Mouse (Mus musculus) hindbrain, postnatal 0 days (tissue): ENCODE results near the gene Plcb4. TPM values are rescaled to one million over a fixed set of nuclear protein-coding genes. Genes with fewer than 3 reads are reported as not detected.

Experiments
- ATAC-seq: fragments of 200-750 bp; cut with Nextera tagmentation; 2 replicates; pipeline ENCODE4 v1.8.0; 2017; ENCODE audit warnings: mild to moderate bottlenecking, moderate TSS enrichment, moderate library complexity
- DNase-seq: peaks from one replicate; pipeline ENCODE4 v3.0.0-alpha.2; 2015; ENCODE audit warnings: low spot score
- H3K27ac ChIP-seq: fragments of 300-500 bp; sonication (generic); 2 replicates; pipeline ENCODE4 v1.5.1; 2014; ENCODE audit warnings: mild to moderate bottlenecking
- H3K27me3 ChIP-seq: fragments of 300-500 bp; sonication (generic); 2 replicates; pipeline ENCODE4 v1.6.1; 2014; ENCODE audit warnings: low read length, mixed read lengths; ENCODE audit not compliant: insufficient read depth
- H3K36me3 ChIP-seq: fragments of 300-500 bp; sonication (generic); 2 replicates; pipeline ENCODE4 v1.6.1; 2014; ENCODE audit warnings: low read length, mixed read lengths; ENCODE audit not compliant: insufficient read depth
- H3K4me1 ChIP-seq: fragments of 300-500 bp; sonication (generic); 2 replicates; pipeline ENCODE4 v1.6.1; 2014; ENCODE audit warnings: antibody characterized with exemption, low read length, mixed read lengths; ENCODE audit not compliant: insufficient read depth
- H3K4me2 ChIP-seq: fragments of 300-500 bp; sonication (generic); 2 replicates; pipeline ENCODE4 v1.6.1; 2014; ENCODE audit warnings: low read depth, mild to moderate bottlenecking, low read length, moderate library complexity, mixed read lengths
- H3K4me3 ChIP-seq: fragments of 300-500 bp; sonication (generic); 2 replicates; pipeline ENCODE4 v1.5.1; 2014; ENCODE audit warnings: low read length
- H3K9ac ChIP-seq: fragments of 300-500 bp; sonication (generic); replicated peaks from 2 replicates; pipeline ENCODE4 v1.6.1; 2014; ENCODE audit warnings: mild to moderate bottlenecking, low read length, moderate library complexity, mixed read lengths
- H3K9me3 ChIP-seq: fragments of 300-500 bp; sonication (generic); 2 replicates; pipeline ENCODE4 v1.6.1; 2016; ENCODE audit warnings: low read length, mixed read lengths
- CTCF ChIP-seq: IDR thresholded peaks from 2 replicates; pipeline ENCODE4 v1.5.1; 2016; ENCODE audit warnings: antibody characterized with exemption, control low read depth, low read depth
- WGBS: fragments of 180-500 bp; shearing (Covaris S2); extraction: QIAGEN DNeasy Blood & Tissue Kit; methylation state at CpG from one replicate; pipeline ENCODE4 v1.1.7; 2014; 5-methylcytosine and 5-hydroxymethylcytosine counted together
- polyA plus RNA-seq: library from polyadenylated mRNA; unstranded; fragments of >200 nt; fragmentation: Nextera tagmentation; extraction: Ambion mirVana; gene quantifications from 2 replicates; pipeline ENCODE4 v1.2.1, GENCODE M21; 2015
- total RNA-seq: library from RNA; depleted of rRNA; stranded (reverse); fragments of >200 nt; gene quantifications from 2 replicates; pipeline ENCODE4 v1.2.3, GENCODE M21; 2014

The Plcb4 gene
- total and polyA plus RNA-seq, 2 experiments from 2014 or later = 43.0 to 46.9 TPM

DNA sequence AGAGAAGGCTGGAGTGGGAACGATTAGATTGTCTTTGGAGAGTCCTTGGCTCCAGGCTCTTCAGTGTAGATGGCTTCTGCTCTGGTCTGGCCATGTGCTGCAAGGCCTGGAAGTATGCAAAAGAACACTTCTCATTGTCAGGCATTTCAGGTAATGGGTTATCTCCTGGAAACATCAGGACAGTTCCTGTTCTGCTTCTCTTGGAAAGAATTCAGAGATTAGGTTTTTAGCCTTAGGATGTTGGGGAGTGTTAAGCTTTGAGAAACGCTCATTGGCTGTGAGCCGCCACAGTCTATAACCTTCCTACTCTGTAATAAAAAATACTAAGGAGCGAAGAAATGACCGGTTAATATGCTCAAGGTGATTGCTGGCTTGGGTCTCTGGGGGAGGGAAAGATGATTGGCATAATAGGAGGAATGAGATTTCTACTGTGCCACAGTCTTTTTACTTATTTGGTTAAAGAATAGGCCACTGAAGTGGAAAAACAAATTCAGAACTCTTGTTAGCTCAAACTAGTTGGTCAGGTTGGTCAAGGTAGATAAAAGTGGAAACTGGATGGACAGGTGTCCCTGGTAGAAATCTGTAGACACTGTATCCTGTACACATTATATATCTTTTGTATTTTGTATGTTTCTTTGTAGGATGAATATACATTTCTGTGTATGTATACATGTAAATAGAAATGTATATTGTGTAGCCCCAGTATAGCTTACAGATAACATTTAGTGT is 21.8 kb downstream of the Plcb4 start:
- no peak overlapping the region for H3K9ac ChIP-seq
- no peaks in the 10 kb centered on the region for H3K27me3 ChIP-seq
- DNase-seq = no peak
- H3K4me3 ChIP-seq = no peak overlapping the region
- no peak overlapping the region for H3K4me2 ChIP-seq
- no peaks in the 10 kb centered on the region for H3K36me3 ChIP-seq
- TF ChIP-seq CTCF = no peak
- no peaks in the 10 kb centered on the region for H3K4me1 ChIP-seq
- no peak overlapping the region for H3K27ac ChIP-seq
- ATAC-seq = no peak
- 85% methylated on average over 5 of the region's 5 CpGs for WGBS
- H3K9me3 ChIP-seq = no peaks in the 10 kb centered on the region

DNA sequence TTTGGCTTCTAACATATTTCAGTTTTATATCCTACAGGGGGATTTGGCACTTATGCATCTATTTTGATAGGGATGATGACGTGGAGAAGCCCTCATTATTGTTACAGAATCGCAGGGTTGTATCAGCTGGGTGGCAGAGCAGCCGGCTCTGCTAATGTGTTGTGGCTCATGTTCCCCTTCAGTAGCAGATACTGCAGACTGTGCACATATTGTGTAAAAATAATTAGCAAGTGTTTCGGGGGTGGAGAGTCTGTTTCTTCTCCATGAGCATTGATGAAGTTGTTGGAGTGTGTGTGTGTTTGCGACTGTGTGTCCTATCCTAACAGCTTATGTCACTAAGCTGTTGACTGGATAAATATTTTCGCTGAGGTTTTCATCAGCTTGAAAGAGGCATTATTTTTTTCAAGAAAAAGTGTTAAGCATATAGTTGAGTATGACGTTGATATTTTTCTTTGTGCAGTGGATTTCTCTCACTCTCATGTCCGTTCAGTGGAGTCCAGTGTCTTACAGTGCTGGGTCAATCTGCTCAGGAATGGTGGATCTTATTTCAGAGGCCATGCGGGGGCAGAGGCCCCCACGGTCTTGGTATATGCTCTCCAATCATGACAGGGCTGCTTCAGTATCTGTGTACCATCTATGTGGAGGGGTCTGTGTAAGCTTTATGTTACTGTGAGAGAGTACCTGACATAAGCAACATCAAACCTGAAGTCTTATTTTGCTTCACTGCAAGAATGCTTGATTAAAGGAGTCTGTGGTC is 25.1 kb downstream of the Plcb4 start:
- no peaks in the 10 kb centered on the region for H3K4me1 ChIP-seq
- H3K4me2 ChIP-seq = no peak overlapping the region
- no peak for TF ChIP-seq CTCF
- no peak overlapping the region for H3K9ac ChIP-seq
- H3K4me3 ChIP-seq = no peak overlapping the region
- no peaks in the 10 kb centered on the region for H3K9me3 ChIP-seq
- no peaks in the 10 kb centered on the region for H3K27me3 ChIP-seq
- H3K36me3 ChIP-seq = no peaks in the 10 kb centered on the region
- ATAC-seq (no peak), DNase-seq (no peak)
- 75% methylated on average over 10 of the region's 10 CpGs for WGBS
- H3K27ac ChIP-seq = no peak overlapping the region

DNA sequence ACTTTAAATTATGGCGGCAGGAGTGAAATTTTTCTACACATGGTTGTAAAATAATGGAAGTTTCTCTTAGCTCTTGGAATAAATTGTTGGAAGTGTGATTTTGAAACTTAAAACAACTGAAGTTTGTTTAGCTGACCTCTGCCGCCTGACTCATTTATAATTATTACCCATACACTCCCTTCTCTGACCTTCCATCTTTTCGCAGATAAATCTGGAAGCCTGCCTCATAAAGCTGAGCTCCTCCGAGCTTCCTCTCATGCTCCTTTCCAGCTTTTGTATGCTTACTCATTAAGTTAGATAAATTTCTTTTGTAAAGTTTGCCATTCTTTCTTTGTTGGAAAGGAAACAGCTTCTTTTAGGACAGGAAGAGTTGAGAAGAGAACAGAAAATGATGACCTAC is 27.9 kb downstream of the Plcb4 start:
- Histone ChIP-seq H3K4me1 (no peaks in the 10 kb centered on the region), H3K27ac (no peak overlapping the region), H3K36me3 (no peaks in the 10 kb centered on the region), H3K4me3 (no peak overlapping the region), H3K9ac (no peak overlapping the region), H3K27me3 (no peaks in the 10 kb centered on the region), H3K4me2 (no peak overlapping the region), H3K9me3 (no peaks in the 10 kb centered on the region)
- WGBS = 94% methylated on average over 4 of the region's 4 CpGs
- DNase-seq = no peak
- TF ChIP-seq CTCF = no peak
- no peak for ATAC-seq

DNA sequence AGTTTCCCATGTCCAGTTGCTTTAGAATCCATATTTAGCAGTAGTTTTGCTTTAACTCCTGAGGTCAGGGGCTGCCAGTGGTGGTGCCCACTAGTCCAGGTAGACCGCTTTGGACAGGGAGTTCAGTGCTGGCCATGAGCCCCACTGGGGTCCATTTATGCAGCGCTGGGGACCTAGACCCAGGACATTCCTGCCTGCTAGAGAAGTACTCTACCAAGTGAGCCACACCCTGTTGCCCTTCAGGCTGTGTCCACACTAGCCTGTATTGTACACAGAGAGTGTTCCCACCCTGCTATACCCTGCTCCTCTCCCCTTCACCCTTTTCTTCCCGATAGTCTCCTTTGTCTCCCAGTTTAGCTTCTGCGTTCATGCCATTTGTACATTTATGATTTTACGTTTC is 28.8 kb downstream of the Plcb4 start:
- ATAC-seq = no peak
- no peak for DNase-seq
- WGBS = 93% methylated on average over 5 of the region's 5 CpGs
- no peaks in the 10 kb centered on the region for H3K27me3 ChIP-seq
- H3K9me3 ChIP-seq = no peaks in the 10 kb centered on the region
- TF ChIP-seq CTCF = no peak
- H3K4me2 ChIP-seq = no peak overlapping the region
- H3K4me3 ChIP-seq = no peak overlapping the region
- H3K9ac ChIP-seq = no peak overlapping the region
- H3K4me1 ChIP-seq = 0 out of 2 replicates have a peak, but pooled peaks cover 2% of the 10 kb centered on the region
- no peak overlapping the region for H3K27ac ChIP-seq
- no peaks in the 10 kb centered on the region for H3K36me3 ChIP-seq

DNA sequence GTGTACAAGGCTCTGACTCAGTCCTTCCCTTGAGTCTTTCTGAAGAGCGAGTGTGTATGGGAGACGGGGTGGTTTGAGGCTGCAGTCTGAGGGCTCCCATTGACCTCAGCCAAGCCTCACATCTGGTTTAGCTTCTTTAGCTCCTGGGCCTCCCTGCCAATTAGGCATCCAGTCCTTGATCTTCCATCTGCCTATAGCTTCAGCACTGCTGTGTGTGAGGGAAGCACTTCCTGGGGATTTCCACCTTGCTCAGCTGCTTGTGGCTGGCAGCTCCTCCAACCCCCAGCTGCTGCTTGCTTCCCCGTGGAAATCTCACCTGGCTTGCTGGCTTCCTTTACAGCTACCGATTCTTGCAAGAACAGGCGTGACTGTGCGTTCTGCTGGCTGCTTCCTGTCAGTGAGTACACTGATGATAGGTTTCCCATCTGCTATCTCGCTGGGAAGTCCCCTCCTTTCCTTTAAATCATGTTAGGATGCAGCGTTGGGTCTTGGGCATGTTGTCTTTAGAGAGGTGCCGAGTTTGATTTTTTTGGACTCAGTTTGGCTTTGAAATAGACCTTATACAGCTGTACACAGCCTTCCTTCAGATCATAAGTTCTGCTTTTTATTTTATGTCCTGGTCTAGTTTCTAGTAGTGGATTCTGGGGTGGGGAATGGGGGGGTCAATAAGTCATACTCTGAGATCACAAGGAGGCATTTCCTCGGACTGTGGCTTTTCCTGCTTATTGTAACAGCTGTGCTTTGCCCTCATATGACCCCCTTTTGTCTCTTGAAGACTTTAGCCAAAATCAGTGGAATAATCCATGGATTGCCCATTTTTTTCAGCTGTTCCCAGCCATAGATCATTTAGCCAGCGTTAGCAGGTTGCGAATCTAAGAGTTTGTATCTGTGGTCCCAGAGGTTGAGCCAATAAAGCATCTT is 34.0 kb downstream of the Plcb4 start:
- DNase-seq = peak; percentile 39
- Histone ChIP-seq H3K27ac (peak overlapping the region; percentile 2; the same call in 1 of the 2 replicates), H3K9ac (no peak overlapping the region), H3K27me3 (no peaks in the 10 kb centered on the region), H3K36me3 (no peaks in the 10 kb centered on the region), H3K4me1 (0 out of 2 replicates have a peak, but pooled peaks cover 5% of the 10 kb centered on the region), H3K9me3 (no peaks in the 10 kb centered on the region), H3K4me2 (no peak overlapping the region), H3K4me3 (no peak overlapping the region)
- 54% methylated on average over 12 of the region's 12 CpGs for WGBS
- TF ChIP-seq CTCF = no peak
- peak; percentile 29; the same call in 1 of the 2 replicates for ATAC-seq

DNA sequence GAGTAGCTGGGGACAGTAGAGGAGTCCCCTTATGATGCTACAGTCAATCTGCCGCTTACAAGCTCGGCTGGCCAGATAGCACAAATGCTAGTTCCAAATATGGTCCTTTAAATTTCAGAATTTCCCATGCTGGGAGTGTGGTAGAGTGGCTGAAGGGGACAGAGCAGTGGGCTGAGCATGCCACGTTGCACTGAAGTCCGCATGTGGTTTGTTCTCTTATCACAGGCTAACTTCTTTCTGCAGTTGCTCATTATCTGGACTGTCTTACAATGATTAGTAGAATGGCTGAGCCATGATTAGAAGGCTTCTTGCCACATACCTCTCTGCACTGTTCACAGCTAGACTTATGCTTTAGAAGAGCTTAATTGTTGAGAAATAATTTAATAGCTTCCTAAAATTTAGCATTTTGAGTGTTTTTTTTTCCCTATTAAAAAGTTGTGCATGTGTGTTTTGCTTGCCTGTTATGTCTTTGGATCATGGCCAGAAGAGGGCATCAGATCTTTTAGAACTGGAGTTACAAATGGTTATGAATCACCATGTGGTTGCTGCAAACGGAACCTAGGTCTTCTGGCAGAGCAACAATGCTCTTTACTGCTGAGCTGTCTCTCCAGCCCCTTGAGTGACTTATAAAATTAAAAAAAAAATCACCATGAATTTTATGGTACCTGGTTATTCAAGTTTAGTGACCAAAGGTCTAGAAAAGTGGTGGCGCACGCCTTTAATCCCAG is 42.0 kb downstream of the Plcb4 start:
- 89% methylated on average over 7 of the region's 7 CpGs for WGBS
- TF ChIP-seq CTCF = no peak
- no peak for ATAC-seq

More for the DNA sequence above, 42.0 kb downstream of the Plcb4 start:
- H3K4me2 ChIP-seq = no peak overlapping the region
- no peaks in the 10 kb centered on the region; the same call in 1 of the 2 replicates for H3K36me3 ChIP-seq
- no peak overlapping the region for H3K4me3 ChIP-seq
- no peaks in the 10 kb centered on the region for H3K9me3 ChIP-seq
- no peak overlapping the region for H3K9ac ChIP-seq
- no peaks in the 10 kb centered on the region for H3K4me1 ChIP-seq
- no peak for DNase-seq
- no peak overlapping the region for H3K27ac ChIP-seq
- no peaks in the 10 kb centered on the region for H3K27me3 ChIP-seq
